Mouse (Mus musculus) CH12.LX (cell line): Measurements from ENCODE around the gene Uri1. TPM values are rescaled to one million over a fixed set of nuclear protein-coding genes. Genes with fewer than 3 reads are reported as not detected.

Experiments
- DNase-seq: peaks from one replicate; pipeline ENCODE4 v3.0.0-alpha.2; 2013; ENCODE audit errors: extremely low read depth
- H3K27ac ChIP-seq: 2 replicates; pipeline ENCODE4 v1.5.1; 2012; ENCODE audit warnings: low read depth, mild to moderate bottlenecking, control low read depth, moderate library complexity; ENCODE audit not compliant: insufficient read depth
- H3K27me3 ChIP-seq: replicated peaks from 2 replicates; pipeline ENCODE3; 2012; ENCODE audit warnings: inconsistent platforms
- H3K36me3 ChIP-seq, 2 experiments: replicated peaks in 1 of 2; 2 replicates each; pipeline versions ENCODE3 to v1.6.1; 2012; ENCODE audit warnings: inconsistent platforms in 1 of 2, low read length in 1 of 2, mild to moderate bottlenecking in 1 of 2, mixed read lengths in 1 of 2, moderate library complexity in 1 of 2; ENCODE audit not compliant: control insufficient read depth in 1 of 2, insufficient read depth in 1 of 2
- H3K4me1 ChIP-seq, 2 experiments: 2 replicates each; pipeline ENCODE4 v1.6.1; 2012; ENCODE audit warnings: inconsistent platforms in 1 of 2, moderate library complexity in 1 of 2; ENCODE audit not compliant: insufficient read depth in 2 of 2, control insufficient read depth in 1 of 2
- H3K4me2 ChIP-seq: 2 replicates; pipeline ENCODE4 v1.6.1; 2012; ENCODE audit warnings: low read depth, mild to moderate bottlenecking, control low read depth; ENCODE audit not compliant: poor library complexity, insufficient read depth, severe bottlenecking
- H3K4me3 ChIP-seq, 3 experiments: fragments of 150-350 bp in 1 of 3; sonication (generic) in 1 of 3; replicated peaks in 1 of 3; 2 replicates each; pipeline versions ENCODE3 to v1.5.1; 2011 to 2012; ENCODE audit warnings: low read depth in 2 of 3, low read length in 2 of 3, mild to moderate bottlenecking in 2 of 3, moderate library complexity in 2 of 3, control low read depth in 1 of 3, improper control_type of control experiment in 1 of 3, inconsistent platforms in 1 of 3, mixed read lengths in 1 of 3; ENCODE audit not compliant: poor library complexity in 1 of 3
- H3K79me2 ChIP-seq: replicated peaks from 2 replicates; pipeline ENCODE4 v1.6.1; 2012; ENCODE audit warnings: mild to moderate bottlenecking, moderate library complexity; ENCODE audit not compliant: control insufficient read depth, poor library complexity, insufficient read depth, severe bottlenecking; ENCODE audit errors: extremely low read depth
- H3K9ac ChIP-seq: 2 replicates; pipeline ENCODE4 v1.6.1; 2012; ENCODE audit warnings: low read depth, mild to moderate bottlenecking, control low read depth, moderate library complexity; ENCODE audit not compliant: insufficient read depth
- H3K9me3 ChIP-seq: replicated peaks from 2 replicates; pipeline ENCODE3; 2012; ENCODE audit warnings: low read length, inconsistent platforms, mixed read lengths
- BHLHE40 ChIP-seq: IDR thresholded peaks from 2 replicates; pipeline ENCODE4 v1.6.1; 2011; ENCODE audit warnings: mild to moderate bottlenecking, low read depth, low read length, improper control_type of control experiment
- CHD1 ChIP-seq: IDR thresholded peaks from 2 replicates; pipeline ENCODE4 v1.6.1; 2012; ENCODE audit warnings: low read depth, low read length, improper control_type of control experiment, inconsistent platforms
- CHD2 ChIP-seq: IDR thresholded peaks from 2 replicates; pipeline ENCODE4 v1.6.1; 2011; ENCODE audit warnings: low read length, improper control_type of control experiment
- E2F4 ChIP-seq: IDR thresholded peaks from 2 replicates; pipeline ENCODE4 v1.6.1; 2011; ENCODE audit warnings: low read depth, low read length, improper control_type of control experiment; ENCODE audit not compliant: insufficient replicate concordance
- EP300 ChIP-seq: IDR thresholded peaks from 2 replicates; pipeline ENCODE4 v1.6.1; 2011; ENCODE audit warnings: low read length, improper control_type of control experiment
- GABPA ChIP-seq: IDR thresholded peaks from 2 replicates; pipeline ENCODE4 v1.6.1; 2012; ENCODE audit warnings: low read depth, low read length, improper control_type of control experiment, inconsistent platforms; ENCODE audit not compliant: insufficient replicate concordance
- KAT2A ChIP-seq: IDR thresholded peaks from 2 replicates; pipeline ENCODE4 v1.6.1; 2012; ENCODE audit warnings: low read length, improper control_type of control experiment, inconsistent platforms; ENCODE audit not compliant: insufficient replicate concordance
- MAFK ChIP-seq: IDR thresholded peaks from 2 replicates; pipeline ENCODE4 v1.6.1; 2011; ENCODE audit warnings: low read length, improper control_type of control experiment; ENCODE audit not compliant: insufficient replicate concordance
- MAZ ChIP-seq: IDR thresholded peaks from 2 replicates; pipeline ENCODE4 v1.6.1; 2012; ENCODE audit warnings: low read depth, mild to moderate bottlenecking, inconsistent platforms, low read length, improper control_type of control experiment, moderate library complexity
- POLR2AphosphoS2 ChIP-seq: IDR thresholded peaks from 2 replicates; pipeline ENCODE4 v1.6.1; 2011; ENCODE audit warnings: low read depth, low read length, improper control_type of control experiment
- RAD21 ChIP-seq: IDR thresholded peaks from 2 replicates; pipeline ENCODE4 v1.6.1; 2011; ENCODE audit warnings: low read depth, mild to moderate bottlenecking, low read length, improper control_type of control experiment, moderate library complexity
- TBP ChIP-seq: conservative IDR thresholded peaks from 2 replicates; pipeline ENCODE4 v1.6.1; 2011; ENCODE audit warnings: low read depth, low read length, improper control_type of control experiment
- TCF12 ChIP-seq: IDR thresholded peaks from 2 replicates; pipeline ENCODE4 v1.6.1; 2014; ENCODE audit warnings: low read depth, mild to moderate bottlenecking, inconsistent platforms, low read length, improper control_type of control experiment
- USF1 ChIP-seq: IDR thresholded peaks from 2 replicates; pipeline ENCODE4 v1.6.1; 2014; ENCODE audit warnings: low read depth, mild to moderate bottlenecking, inconsistent platforms, low read length, improper control_type of control experiment
- USF2 ChIP-seq: conservative IDR thresholded peaks from 2 replicates; pipeline ENCODE4 v1.6.1; 2011; ENCODE audit warnings: low read depth, low read length, improper control_type of control experiment
- dilution Hi-C: fragments of 300-500 bp; cut with MboI; formaldehyde crosslinking; loops from 2 replicates; pipeline ENCODE4 v1.14.3; 2020; ENCODE audit warnings: low sequenced_read_pairs; ENCODE audit not compliant: extremely low pct_unique_long_range_greater_than_20kb, extremely low pct_ligation_motif_present
- in situ Hi-C: fragments of 300-500 bp; cut with MboI; formaldehyde crosslinking; loops from 3 replicates; pipeline ENCODE4 v1.14.3; 2019; ENCODE audit warnings: low sequenced_read_pairs, low pct_ligation_motif_present, low pct_unique_long_range_greater_than_20kb, mixed read lengths
- polyA plus RNA-seq: library from polyadenylated mRNA; unstranded; fragments of >175 nt; gene quantifications from 2 replicates; pipeline ENCODE4 v1.2.1, GENCODE M21; 2012; ENCODE audit warnings: low read depth; ENCODE audit not compliant: insufficient read length
- total RNA-seq, 2 experiments: library from RNA; depleted of rRNA; stranded (reverse); fragments of 300-350 nt in 1 of 2; fragments of >200 nt in 1 of 2; gene quantifications; 2 replicates each; pipeline ENCODE4 v1.2.3; 2012 to 2014

Gene Uri1
- total and polyA plus RNA-seq, 3 experiments: 37.1 to 53.3 (median 50.1) TPM

DNA sequence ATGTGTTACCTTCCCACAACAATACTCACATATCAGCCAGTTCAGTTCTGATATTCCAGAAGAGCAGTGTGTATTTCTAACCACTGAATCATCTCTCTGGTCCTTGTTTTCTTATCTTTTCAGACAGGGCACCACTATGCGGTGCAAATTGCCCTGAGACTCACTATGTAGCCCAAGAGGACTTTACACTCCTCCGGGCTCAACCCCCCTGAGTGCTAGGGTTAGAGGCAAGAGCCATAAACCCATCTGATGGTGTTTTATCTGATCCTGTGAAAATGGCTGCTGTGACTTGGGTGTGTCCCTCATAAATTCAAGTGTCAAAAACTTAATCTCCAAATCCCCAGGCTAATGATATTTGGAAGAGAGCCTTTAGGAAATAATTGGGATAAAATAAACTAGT, 6.6 kb upstream of the Uri1 start:
- dilution Hi-C loops (no loop called here), in situ Hi-C loops (no loop called here)
- Histone ChIP-seq H3K4me3 (no peak overlapping the region), H3K36me3 (no peaks in the 10 kb centered on the region), H3K9me3 (no peaks in the 10 kb centered on the region), H3K9ac (no peak overlapping the region), H3K27ac (no peak overlapping the region), H3K79me2 (no peaks in the 10 kb centered on the region), H3K4me2 (no peak overlapping the region), H3K4me1 (peaks cover 0 to 16% of the 10 kb centered on the region in 2 experiments; a peak in 2 of 4 replicates), H3K27me3 (no peaks in the 10 kb centered on the region)
- TF ChIP-seq E2F4 (no peak), TBP (no peak), BHLHE40 (no peak), CHD2 (no peak), RAD21 (no peak), MAFK (no peak), MAZ (no peak), TCF12 (no peak), POLR2AphosphoS2 (no peak), KAT2A (no peak), USF1 (no peak), GABPA (no peak), EP300 (no peak), CHD1 (no peak)
- DNase-seq: no peak

DNA sequence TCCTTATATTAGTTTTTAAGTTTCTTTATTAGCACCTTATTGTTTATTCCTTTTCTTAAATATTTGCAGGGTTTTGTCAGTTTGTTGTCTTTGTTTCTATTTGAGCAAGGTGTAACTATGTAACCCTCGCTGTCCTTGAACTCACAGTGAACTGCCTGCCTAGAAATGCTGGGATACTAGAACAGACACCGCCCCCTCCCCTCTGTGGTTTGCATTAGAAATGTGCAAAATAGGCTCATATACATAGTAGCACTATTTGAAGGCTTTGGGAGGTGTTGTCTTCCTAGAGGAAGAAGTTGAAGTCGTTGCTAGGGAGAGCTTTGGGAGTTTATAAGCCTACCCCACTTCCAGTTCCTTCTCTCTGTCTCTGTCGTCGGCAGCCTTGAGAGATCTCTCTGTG, 5.7 kb upstream of the Uri1 start:
- H3K27ac ChIP-seq: no peak overlapping the region
- in situ Hi-C loops (no loop called here), dilution Hi-C loops (no loop called here)
- H3K9me3 ChIP-seq: no peaks in the 10 kb centered on the region
- no peaks in the 10 kb centered on the region for H3K36me3 ChIP-seq
- H3K4me3 ChIP-seq: no peak overlapping the region
- no peak for DNase-seq
- no peak overlapping the region for H3K4me2 ChIP-seq
- no peak for TF ChIP-seq MAZ
- TF ChIP-seq USF2: no peak
- H3K4me1 ChIP-seq: peaks cover 0 to 18% of the 10 kb centered on the region in 2 experiments; a peak in 2 of 4 replicates
- H3K79me2 ChIP-seq: no peaks in the 10 kb centered on the region
- no peaks in the 10 kb centered on the region for H3K27me3 ChIP-seq
- H3K9ac ChIP-seq: no peak overlapping the region
